Mouse (Mus musculus) limb, embryonic 14.5 days (tissue): ENCODE measurements at regions not wholly inside any gene's neighbourhood (a gene's known extent, or its start where the extent isn't known, plus 50 kb on each side); places are given as distances from the start of the nearest gene placed in this dataset.

Experiments used
- ATAC-seq: fragments of 200-750 bp; cut with Nextera tagmentation; 2 replicates; pipeline ENCODE4 v1.8.0; 2017; ENCODE audit warnings: low read depth, moderate number of reproducible peaks, moderate TSS enrichment; ENCODE audit not compliant: low FRiP score
- DNase-seq: peaks from one replicate; pipeline ENCODE4 v3.0.0-alpha.2; 2015; ENCODE audit warnings: low spot score
- H3K27ac ChIP-seq: fragments of 300-500 bp; sonication (generic); replicated peaks from 2 replicates; pipeline ENCODE4 v1.5.1; 2014; ENCODE audit warnings: low read depth, mild to moderate bottlenecking, low read length, moderate library complexity, mixed read lengths
- H3K27me3 ChIP-seq: fragments of 300-500 bp; sonication (generic); 2 replicates; pipeline ENCODE4 v1.6.1; 2014; ENCODE audit warnings: low read length, mixed read lengths; ENCODE audit not compliant: control insufficient read depth, insufficient read depth
- H3K36me3 ChIP-seq: fragments of 300-500 bp; sonication (generic); 2 replicates; pipeline ENCODE4 v1.6.1; 2014; ENCODE audit warnings: mild to moderate bottlenecking, low read length, moderate library complexity, mixed read lengths; ENCODE audit not compliant: control insufficient read depth, insufficient read depth
- H3K4me1 ChIP-seq: fragments of 300-500 bp; sonication (generic); 2 replicates; pipeline ENCODE4 v1.6.1; 2014; ENCODE audit warnings: antibody characterized with exemption, low read length, mixed read lengths; ENCODE audit not compliant: control insufficient read depth, insufficient read depth
- H3K4me2 ChIP-seq: fragments of 300-500 bp; sonication (generic); replicated peaks from 2 replicates; pipeline ENCODE4 v1.6.1; 2014; ENCODE audit warnings: low read depth, mild to moderate bottlenecking, low read length, moderate library complexity; ENCODE audit not compliant: severe bottlenecking
- H3K4me3 ChIP-seq: fragments of 300-500 bp; sonication (generic); replicated peaks from 2 replicates; pipeline ENCODE4 v1.5.1; 2014; ENCODE audit warnings: low read length
- H3K9ac ChIP-seq: fragments of 300-500 bp; sonication (generic); 2 replicates; pipeline ENCODE4 v1.6.1; 2014; ENCODE audit warnings: mild to moderate bottlenecking, low read depth, low read length, moderate library complexity; ENCODE audit not compliant: severe bottlenecking
- H3K9me3 ChIP-seq: fragments of 300-500 bp; sonication (generic); 2 replicates; pipeline ENCODE4 v1.6.1; 2016; ENCODE audit warnings: low read length; ENCODE audit not compliant: control insufficient read depth
- POLR2A ChIP-seq: fragments of 200-500 bp; IDR thresholded peaks from 2 replicates; pipeline ENCODE4 v1.8.0; 2012; ENCODE audit warnings: inconsistent platforms, mild to moderate bottlenecking, moderate library complexity, borderline replicate concordance; ENCODE audit not compliant: insufficient read depth, insufficient read length; ENCODE audit errors: extremely low read depth
- WGBS: fragments of 180-500 bp; shearing (Covaris S2); extraction: QIAGEN DNeasy Blood & Tissue Kit; methylation state at CpG from one replicate; pipeline ENCODE4 v1.1.7; 2014; 5-methylcytosine and 5-hydroxymethylcytosine counted together

DNA sequence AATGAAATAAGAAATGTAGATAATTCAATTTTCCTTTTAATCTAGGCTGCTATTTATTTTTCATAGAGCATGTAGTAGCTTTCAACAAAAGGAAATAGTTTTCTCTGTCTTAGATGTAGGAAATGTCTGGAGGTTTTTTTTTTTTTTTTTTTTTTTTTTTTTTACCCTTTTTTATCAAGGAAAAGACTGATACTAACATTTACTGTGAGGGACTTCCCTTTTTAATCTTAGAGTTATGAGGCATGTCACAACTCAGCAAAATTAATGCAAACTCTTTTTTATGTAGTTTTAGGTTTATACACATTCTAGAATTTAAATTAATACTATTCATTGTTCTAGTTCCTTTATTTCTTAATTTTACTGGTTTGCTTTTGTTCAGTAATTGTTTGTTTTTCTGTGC is 850.0 kb downstream of the Serpinb8 start:
- no peak overlapping the region for H3K27ac ChIP-seq

GRCm38 (mm10) chr1:108452776-108453175 is 863.0 kb downstream of the Serpinb8 start:
- H3K4me2 ChIP-seq: no peak overlapping the region
- no peak for DNase-seq
- H3K9ac ChIP-seq: no peak overlapping the region
- ATAC-seq: no peak
- H3K27ac ChIP-seq: no peak overlapping the region
- no peaks in the 10 kb centered on the region for H3K27me3 ChIP-seq
- no peak for TF ChIP-seq POLR2A
- no peak overlapping the region for H3K4me3 ChIP-seq
- H3K9me3 ChIP-seq: no peaks in the 10 kb centered on the region
- H3K36me3 ChIP-seq: no peaks in the 10 kb centered on the region
- H3K4me1 ChIP-seq: no peaks in the 10 kb centered on the region

More for the DNA sequence above, 850.0 kb downstream of the Serpinb8 start:
- no peak overlapping the region for H3K4me2 ChIP-seq
- no peaks in the 10 kb centered on the region for H3K4me1 ChIP-seq
- no peaks in the 10 kb centered on the region for H3K9me3 ChIP-seq
- H3K27me3 ChIP-seq: no peaks in the 10 kb centered on the region
- no peak overlapping the region for H3K9ac ChIP-seq
- no peak for ATAC-seq
- no peak for TF ChIP-seq POLR2A
- H3K4me3 ChIP-seq: no peak overlapping the region
- no peaks in the 10 kb centered on the region for H3K36me3 ChIP-seq
- DNase-seq: no peak

DNA sequence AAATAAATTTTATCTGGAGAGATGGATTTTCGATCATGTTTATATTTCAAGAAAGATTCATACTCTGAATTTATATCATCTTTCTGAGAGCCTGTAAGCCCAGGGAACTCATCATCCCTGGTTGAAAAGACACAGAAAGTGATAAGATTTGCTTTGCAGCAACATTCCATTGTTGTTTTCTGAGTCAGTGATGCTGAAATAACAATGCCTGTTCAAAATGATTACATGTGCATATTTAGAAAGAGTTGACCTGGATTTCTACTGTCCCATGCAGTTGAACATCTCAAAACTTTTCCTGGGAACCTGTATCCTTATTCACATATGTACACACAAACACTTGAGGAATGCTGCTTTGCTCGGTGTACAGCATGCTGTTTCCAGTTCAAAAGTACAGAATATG is 882.2 kb downstream of the Serpinb8 start:
- WGBS: 93% methylated on average over 2 of the region's 2 CpGs

DNA sequence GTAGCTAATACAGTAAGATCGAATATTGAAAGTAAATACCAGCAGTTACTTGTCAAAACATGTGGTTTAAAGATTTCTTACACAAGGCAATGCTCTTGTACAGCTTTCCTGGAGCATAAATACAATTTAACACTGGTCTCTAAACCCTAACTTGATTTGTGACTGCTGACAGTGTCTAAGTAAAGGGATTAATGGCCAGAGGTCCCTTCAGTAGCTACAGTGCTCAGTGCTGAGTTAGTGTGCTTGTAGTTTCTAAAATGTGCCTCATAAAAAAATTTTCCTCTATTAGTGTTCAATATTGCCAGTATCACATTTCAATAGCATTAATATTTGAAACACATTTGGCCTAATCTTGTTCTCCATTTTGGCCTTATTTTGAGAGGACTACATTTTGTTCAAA is 909.0 kb downstream of the Serpinb8 start:
- DNase-seq: no peak
- no peak overlapping the region for H3K9ac ChIP-seq
- no peak for ATAC-seq
- no peak overlapping the region for H3K4me3 ChIP-seq
- no peaks in the 10 kb centered on the region for H3K27me3 ChIP-seq
- no peaks in the 10 kb centered on the region for H3K36me3 ChIP-seq
- H3K9me3 ChIP-seq: no peaks in the 10 kb centered on the region
- no peak for TF ChIP-seq POLR2A
- 26% methylated on average over 1 of the region's 1 CpGs for WGBS
- H3K4me2 ChIP-seq: no peak overlapping the region
- no peaks in the 10 kb centered on the region for H3K4me1 ChIP-seq
- H3K27ac ChIP-seq: no peak overlapping the region

More for the DNA sequence above, 882.2 kb downstream of the Serpinb8 start:
- Histone ChIP-seq H3K4me3 (no peak overlapping the region), H3K27ac (no peak overlapping the region), H3K9me3 (no peaks in the 10 kb centered on the region), H3K9ac (no peak overlapping the region), H3K4me1 (no peaks in the 10 kb centered on the region), H3K4me2 (no peak overlapping the region), H3K27me3 (no peaks in the 10 kb centered on the region), H3K36me3 (no peaks in the 10 kb centered on the region)
- ATAC-seq (no peak), DNase-seq (no peak)
- TF ChIP-seq POLR2A: no peak

DNA sequence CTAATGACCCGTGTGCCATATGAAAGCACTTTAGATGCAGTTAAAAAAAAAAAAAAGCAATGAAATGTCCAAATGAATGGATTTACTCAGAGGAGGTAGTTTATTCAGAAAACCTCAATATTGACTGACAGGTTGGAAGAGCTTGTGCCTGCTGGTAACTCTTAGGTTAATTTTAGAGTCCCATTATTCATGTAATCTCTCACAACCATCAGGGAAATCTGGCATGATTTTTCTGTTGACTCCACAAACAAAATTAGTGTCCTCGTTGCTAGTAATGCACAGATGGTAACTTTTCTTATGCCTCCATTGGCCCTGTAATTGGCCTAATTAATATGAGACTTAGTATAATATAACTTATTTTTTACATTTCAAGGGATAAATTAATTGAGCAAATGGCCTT is 937.6 kb downstream of the Serpinb8 start:
- Histone ChIP-seq H3K9me3 (no peaks in the 10 kb centered on the region), H3K4me1 (no peaks in the 10 kb centered on the region), H3K4me2 (no peak overlapping the region), H3K36me3 (no peaks in the 10 kb centered on the region), H3K27me3 (no peaks in the 10 kb centered on the region), H3K9ac (no peak overlapping the region), H3K4me3 (no peak overlapping the region), H3K27ac (no peak overlapping the region)
- ATAC-seq (no peak), DNase-seq (no peak)
- TF ChIP-seq POLR2A: no peak
- WGBS: 54% methylated on average over 2 of the region's 2 CpGs

DNA sequence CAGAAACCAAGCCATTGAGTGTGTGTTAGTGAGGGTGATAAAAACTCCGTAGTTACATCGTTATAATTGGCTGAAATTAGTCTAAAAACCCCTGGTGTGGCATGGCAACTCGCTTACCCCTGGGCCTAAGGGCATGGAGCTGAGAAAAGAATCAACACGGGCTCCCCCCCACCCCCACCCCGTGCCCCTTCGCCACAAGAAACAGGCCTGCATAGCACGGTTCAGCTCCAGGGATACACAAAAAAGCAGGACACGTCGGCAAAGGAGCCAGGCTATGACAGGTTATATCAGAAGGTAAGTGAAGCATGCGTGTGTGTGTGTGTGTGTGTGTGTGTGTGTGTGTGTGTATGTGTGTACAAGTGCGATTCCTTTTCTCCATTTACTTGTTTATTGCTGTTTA is 948.4 kb downstream of the Serpinb8 start:
- Histone ChIP-seq H3K9ac (no peak overlapping the region), H3K9me3 (no peaks in the 10 kb centered on the region), H3K27me3 (no peaks in the 10 kb centered on the region), H3K36me3 (no peaks in the 10 kb centered on the region), H3K4me2 (no peak overlapping the region), H3K4me1 (no peaks in the 10 kb centered on the region), H3K4me3 (no peak overlapping the region), H3K27ac (no peak overlapping the region)
- TF ChIP-seq POLR2A: no peak
- no peak for DNase-seq
- WGBS: 51% methylated on average over 11 of the region's 11 CpGs
- ATAC-seq: no peak
